Mouse (Mus musculus) limb, embryonic 14.5 days (tissue): ENCODE measurements around the gene Baiap2. TPM values are rescaled to one million over a fixed set of nuclear protein-coding genes. Genes with fewer than 3 reads are reported as not detected.
A peak's percentile ranks its signal among the peaks of the same experiment; 100 is the strongest.

ENCODE experiments used
- ATAC-seq: fragments of 200-750 bp; cut with Nextera tagmentation; 2 replicates; pipeline ENCODE4 v1.8.0; 2017; ENCODE audit warnings: low read depth, moderate number of reproducible peaks, moderate TSS enrichment; ENCODE audit not compliant: low FRiP score
- DNase-seq: peaks from one replicate; pipeline ENCODE4 v3.0.0-alpha.2; 2015; ENCODE audit warnings: low spot score
- H3K27ac ChIP-seq: fragments of 300-500 bp; sonication (generic); replicated peaks from 2 replicates; pipeline ENCODE4 v1.5.1; 2014; ENCODE audit warnings: low read depth, mild to moderate bottlenecking, low read length, moderate library complexity, mixed read lengths
- H3K27me3 ChIP-seq: fragments of 300-500 bp; sonication (generic); 2 replicates; pipeline ENCODE4 v1.6.1; 2014; ENCODE audit warnings: low read length, mixed read lengths; ENCODE audit not compliant: control insufficient read depth, insufficient read depth
- H3K36me3 ChIP-seq: fragments of 300-500 bp; sonication (generic); 2 replicates; pipeline ENCODE4 v1.6.1; 2014; ENCODE audit warnings: mild to moderate bottlenecking, low read length, moderate library complexity, mixed read lengths; ENCODE audit not compliant: control insufficient read depth, insufficient read depth
- H3K4me1 ChIP-seq: fragments of 300-500 bp; sonication (generic); 2 replicates; pipeline ENCODE4 v1.6.1; 2014; ENCODE audit warnings: antibody characterized with exemption, low read length, mixed read lengths; ENCODE audit not compliant: control insufficient read depth, insufficient read depth
- H3K4me2 ChIP-seq: fragments of 300-500 bp; sonication (generic); replicated peaks from 2 replicates; pipeline ENCODE4 v1.6.1; 2014; ENCODE audit warnings: low read depth, mild to moderate bottlenecking, low read length, moderate library complexity; ENCODE audit not compliant: severe bottlenecking
- H3K4me3 ChIP-seq: fragments of 300-500 bp; sonication (generic); replicated peaks from 2 replicates; pipeline ENCODE4 v1.5.1; 2014; ENCODE audit warnings: low read length
- H3K9ac ChIP-seq: fragments of 300-500 bp; sonication (generic); 2 replicates; pipeline ENCODE4 v1.6.1; 2014; ENCODE audit warnings: mild to moderate bottlenecking, low read depth, low read length, moderate library complexity; ENCODE audit not compliant: severe bottlenecking
- H3K9me3 ChIP-seq: fragments of 300-500 bp; sonication (generic); 2 replicates; pipeline ENCODE4 v1.6.1; 2016; ENCODE audit warnings: low read length; ENCODE audit not compliant: control insufficient read depth
- POLR2A ChIP-seq: fragments of 200-500 bp; IDR thresholded peaks from 2 replicates; pipeline ENCODE4 v1.8.0; 2012; ENCODE audit warnings: inconsistent platforms, mild to moderate bottlenecking, moderate library complexity, borderline replicate concordance; ENCODE audit not compliant: insufficient read depth, insufficient read length; ENCODE audit errors: extremely low read depth
- WGBS: fragments of 180-500 bp; shearing (Covaris S2); extraction: QIAGEN DNeasy Blood & Tissue Kit; methylation state at CpG from one replicate; pipeline ENCODE4 v1.1.7; 2014; 5-methylcytosine and 5-hydroxymethylcytosine counted together
- polyA plus RNA-seq, 2 experiments: library from polyadenylated mRNA; depleted of rRNA in 1 of 2; stranded (reverse) in 1 of 2; unstranded in 1 of 2; fragments of >200 nt; fragmentation: Nextera tagmentation in 1 of 2; extraction: Ambion mirVana in 1 of 2; gene quantifications; 2 replicates each; pipeline versions ENCODE4 v1.2.1 to v1.2.3; 2012 to 2014

Gene Baiap2
- polyA plus RNA-seq, 2 experiments, result 28.1 to 29.5 TPM

DNA sequence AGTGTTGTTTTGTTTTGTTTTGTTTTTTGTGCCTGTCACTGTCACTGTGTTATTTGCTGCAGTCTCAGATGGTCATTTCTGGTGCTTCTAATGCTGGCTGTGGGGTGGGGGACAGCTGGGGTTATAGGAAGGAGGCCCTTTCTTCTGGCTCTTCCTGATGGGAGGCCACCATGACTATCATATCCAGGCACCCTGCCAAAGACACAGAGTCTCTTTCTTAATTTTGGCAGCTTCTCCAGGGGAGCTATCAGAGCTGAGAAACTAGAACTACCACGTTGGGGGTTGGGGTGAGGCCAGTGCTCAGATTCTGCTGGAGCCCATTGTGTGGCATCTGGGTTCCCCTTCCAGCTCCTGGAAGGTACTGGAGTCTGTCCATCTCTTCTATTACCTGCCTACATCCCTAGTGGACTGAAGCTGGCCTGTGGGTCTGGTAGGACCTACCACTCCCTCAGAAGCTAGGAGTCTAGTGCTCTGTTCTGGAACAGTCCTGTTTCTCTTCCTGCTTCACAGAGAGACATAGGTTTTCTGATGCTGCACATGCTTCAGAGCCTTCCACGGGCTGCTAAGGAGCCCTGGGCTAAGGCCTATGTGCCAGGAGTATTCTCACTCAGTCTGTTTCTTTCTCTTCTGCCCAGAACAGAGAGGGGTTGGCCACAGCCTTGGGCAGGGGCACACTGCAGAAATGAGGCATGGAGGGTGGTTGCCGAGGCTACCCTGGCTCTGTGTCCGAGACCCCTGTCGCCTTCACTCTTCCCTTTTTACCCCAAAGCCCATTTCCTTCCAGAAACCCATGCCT lies 10.1 kb downstream of the Baiap2 start:
- H3K4me1 ChIP-seq, result 0 out of 2 replicates have a peak, but pooled peaks cover 3% of the 10 kb centered on the region
- DNase-seq, result peak; percentile 60
- no peak overlapping the region for H3K4me2 ChIP-seq

DNA sequence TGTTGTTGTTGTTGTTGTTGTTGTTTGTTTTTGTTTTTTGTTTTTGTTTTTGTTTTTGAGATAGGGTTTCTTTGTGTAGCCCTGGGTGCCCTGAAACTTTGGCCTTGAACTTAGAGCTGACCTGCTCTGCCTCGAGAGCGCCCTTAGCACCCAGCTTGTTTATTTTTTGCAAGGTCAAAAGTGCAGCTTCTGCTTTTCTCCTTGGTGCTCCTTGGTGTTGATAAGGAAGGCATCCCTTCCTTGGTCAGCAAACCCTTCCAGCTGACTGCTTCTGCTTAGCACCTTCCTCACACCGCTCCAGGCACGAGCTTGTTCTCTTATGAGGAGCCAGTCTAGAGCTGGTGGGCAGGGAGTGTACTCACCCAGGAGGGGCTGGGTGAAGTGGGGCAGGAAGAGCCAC lies 11.7 kb downstream of the Baiap2 start:
- TF ChIP-seq POLR2A, result no peak
- Histone ChIP-seq H3K27me3 (no peaks in the 10 kb centered on the region), H3K27ac (no peak overlapping the region), H3K9me3 (no peaks in the 10 kb centered on the region), H3K9ac (no peak overlapping the region), H3K4me2 (no peak overlapping the region), H3K36me3 (0 out of 2 replicates have a peak, but pooled peaks cover 7% of the 10 kb centered on the region), H3K4me1 (0 out of 2 replicates have a peak, but pooled peaks cover 3% of the 10 kb centered on the region), H3K4me3 (no peak overlapping the region)
- no peak for DNase-seq
- no peak for ATAC-seq
- WGBS, result 79% methylated on average over 4 of the region's 4 CpGs

More for the DNA sequence above, 10.1 kb downstream of the Baiap2 start:
- TF ChIP-seq POLR2A, result no peak
- H3K36me3 ChIP-seq, result 0 out of 2 replicates have a peak, but pooled peaks cover under 1% of the 10 kb centered on the region
- no peak overlapping the region for H3K4me3 ChIP-seq
- no peak for ATAC-seq
- no peak overlapping the region for H3K9ac ChIP-seq
- no peaks in the 10 kb centered on the region for H3K9me3 ChIP-seq
- 74% methylated on average over 5 of the region's 5 CpGs for WGBS
- H3K27ac ChIP-seq, result no peak overlapping the region
- no peaks in the 10 kb centered on the region for H3K27me3 ChIP-seq

DNA sequence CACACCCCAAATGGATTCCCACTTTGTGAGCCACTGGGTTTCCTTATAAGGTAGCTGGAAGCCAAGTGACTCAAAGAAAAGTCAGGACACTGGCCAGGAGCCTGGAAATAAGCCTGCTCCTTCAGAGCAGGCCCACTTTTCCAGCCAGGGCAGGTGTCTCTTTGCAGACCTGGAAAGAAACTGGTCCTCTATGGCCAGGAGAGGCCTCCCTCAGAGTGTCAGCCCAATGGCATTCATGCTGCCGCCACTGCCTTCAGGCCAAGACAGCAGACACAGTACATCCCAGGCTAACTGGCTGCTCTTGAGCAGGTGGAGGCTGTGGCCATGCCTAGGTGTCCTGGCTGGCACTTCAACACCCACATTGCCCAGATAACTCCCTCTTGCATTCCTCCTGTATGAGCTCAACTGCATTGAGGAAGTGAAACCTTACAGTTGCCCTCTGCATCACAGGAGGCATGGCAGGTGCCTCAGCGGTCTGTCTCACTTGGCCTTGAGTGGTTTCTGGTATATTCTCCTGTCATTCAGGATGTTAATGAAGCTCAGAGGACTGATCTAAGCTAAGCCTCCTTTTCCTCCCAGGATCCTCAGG lies 12.3 kb downstream of the Baiap2 start:
- DNase-seq (no peak), ATAC-seq (no peak)
- 0 out of 2 replicates have a peak overlapping the region, but pooled peaks have one; percentile 2 for H3K9ac ChIP-seq
- no peaks in the 10 kb centered on the region for H3K9me3 ChIP-seq
- H3K27ac ChIP-seq, result no peak overlapping the region
- 0 out of 2 replicates have a peak, but pooled peaks cover 7% of the 10 kb centered on the region for H3K36me3 ChIP-seq
- 0 out of 2 replicates have a peak, but pooled peaks cover 3% of the 10 kb centered on the region for H3K4me1 ChIP-seq
- no peak overlapping the region for H3K4me3 ChIP-seq
- no peaks in the 10 kb centered on the region for H3K27me3 ChIP-seq
- 74% methylated on average over 2 of the region's 2 CpGs for WGBS
- H3K4me2 ChIP-seq, result no peak overlapping the region
- no peak for TF ChIP-seq POLR2A

DNA sequence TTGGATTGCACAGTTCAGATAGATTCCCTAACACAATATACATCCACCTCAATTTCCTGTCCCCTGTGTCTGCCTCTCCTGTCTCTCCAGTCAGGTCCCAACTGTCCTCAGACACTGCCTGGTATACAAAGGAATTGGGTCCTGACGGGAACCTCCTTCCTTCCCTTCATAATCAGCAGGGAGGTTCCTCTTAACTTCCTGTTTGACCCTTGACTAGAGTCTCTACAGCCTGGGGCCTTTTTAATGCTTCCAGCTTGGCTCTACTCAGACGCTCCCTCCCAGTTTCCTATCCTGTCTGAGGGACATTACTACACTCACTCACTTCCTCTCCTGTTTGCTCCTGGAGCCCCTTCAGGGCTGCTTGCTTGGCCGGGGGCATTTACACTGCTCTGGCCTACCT lies 12.9 kb downstream of the Baiap2 start:
- DNase-seq (no peak), ATAC-seq (no peak)
- Histone ChIP-seq H3K9me3 (no peaks in the 10 kb centered on the region), H3K4me1 (0 out of 2 replicates have a peak, but pooled peaks cover 3% of the 10 kb centered on the region), H3K4me2 (no peak overlapping the region), H3K4me3 (no peak overlapping the region), H3K27ac (no peak overlapping the region), H3K36me3 (0 out of 2 replicates have a peak, but pooled peaks cover 11% of the 10 kb centered on the region), H3K9ac (no peak overlapping the region), H3K27me3 (no peaks in the 10 kb centered on the region)
- TF ChIP-seq POLR2A, result no peak
- 36% methylated on average over 3 of the region's 3 CpGs for WGBS

DNA sequence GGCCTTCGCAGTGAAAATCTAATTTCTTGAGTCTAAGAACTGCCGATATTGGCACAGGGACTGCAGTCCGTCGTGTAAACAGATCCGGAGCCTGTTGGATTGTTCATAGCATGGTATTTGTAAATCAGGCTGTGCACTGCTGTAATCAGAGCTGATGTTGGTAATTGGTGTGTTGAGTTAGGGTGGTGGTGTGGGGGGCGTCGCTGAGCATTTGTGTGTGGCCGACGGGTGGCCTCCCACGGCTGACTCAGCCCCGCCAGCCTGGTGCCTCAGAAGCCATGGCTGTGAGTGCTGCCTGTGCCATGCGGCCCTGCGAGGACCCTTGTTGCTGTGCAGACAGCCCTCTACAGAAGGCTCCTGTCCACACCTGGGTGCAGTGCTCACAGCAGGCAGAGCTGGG lies 14.0 kb downstream of the Baiap2 start:
- H3K4me2 ChIP-seq, result no peak overlapping the region
- WGBS, result 73% methylated on average over 13 of the region's 13 CpGs
- no peaks in the 10 kb centered on the region for H3K27me3 ChIP-seq
- no peak for DNase-seq
- no peak overlapping the region for H3K4me3 ChIP-seq
- H3K27ac ChIP-seq, result no peak overlapping the region
- TF ChIP-seq POLR2A, result no peak
- H3K9me3 ChIP-seq, result no peaks in the 10 kb centered on the region
- no peak for ATAC-seq
- no peak overlapping the region for H3K9ac ChIP-seq
- H3K4me1 ChIP-seq, result 0 out of 2 replicates have a peak, but pooled peaks cover 3% of the 10 kb centered on the region
- H3K36me3 ChIP-seq, result peaks cover 17% of the 10 kb centered on the region; the same call in 1 of the 2 replicates
